Mouse (Mus musculus) MEL (cell line): ENCODE measurements around the gene Ensa. TPM values are rescaled to one million over a fixed set of nuclear protein-coding genes. Genes with fewer than 3 reads are reported as not detected.

Experiments used
- DNase-seq: peaks from one replicate; pipeline ENCODE4 v3.0.0; 2011; ENCODE audit warnings: low read depth, low spot score
- H3K27ac ChIP-seq: 2 replicates; pipeline ENCODE4 v1.5.1; 2012; ENCODE audit warnings: low read depth, mild to moderate bottlenecking, control low read depth, low read length, moderate library complexity; ENCODE audit not compliant: control insufficient read depth
- H3K27me3 ChIP-seq, 2 experiments: fragments of 150-350 bp in 1 of 2; sonication (generic) in 1 of 2; 2 replicates each; pipeline ENCODE4 v1.6.1; 2012; ENCODE audit warnings: low read length in 2 of 2, mild to moderate bottlenecking in 2 of 2, improper control_type of control experiment in 1 of 2, moderate library complexity in 1 of 2; ENCODE audit not compliant: insufficient read depth in 2 of 2, control insufficient read depth in 1 of 2
- H3K36me3 ChIP-seq, 2 experiments: 2 replicates each; pipeline ENCODE4 v1.6.1; 2012 to 2014; ENCODE audit warnings: low read length in 2 of 2, improper control_type of control experiment in 1 of 2, inconsistent platforms in 1 of 2, mild to moderate bottlenecking in 1 of 2; ENCODE audit not compliant: insufficient read depth in 2 of 2, control insufficient read depth in 1 of 2
- H3K4me1 ChIP-seq, 2 experiments: fragments of 150-350 bp in 1 of 2; sonication (generic) in 1 of 2; 2 replicates each; pipeline ENCODE4 v1.6.1; 2012; ENCODE audit warnings: low read length in 2 of 2, improper control_type of control experiment in 1 of 2, mild to moderate bottlenecking in 1 of 2; ENCODE audit not compliant: insufficient read depth in 2 of 2, control insufficient read depth in 1 of 2
- H3K4me3 ChIP-seq, 2 experiments: fragments of 150-350 bp in 1 of 2; sonication (generic) in 1 of 2; 2 replicates each; pipeline ENCODE4 v1.5.1; 2012; ENCODE audit warnings: low read depth in 2 of 2, low read length in 2 of 2, mild to moderate bottlenecking in 2 of 2, moderate library complexity in 2 of 2, control low read depth in 1 of 2, improper control_type of control experiment in 1 of 2; ENCODE audit not compliant: control insufficient read depth in 1 of 2, insufficient read depth in 1 of 2
- H3K79me2 ChIP-seq: 2 replicates; pipeline ENCODE4 v1.6.1; 2012; ENCODE audit warnings: mild to moderate bottlenecking, low read length, moderate library complexity; ENCODE audit not compliant: control insufficient read depth, poor library complexity, insufficient read depth
- H3K9ac ChIP-seq: 2 replicates; pipeline ENCODE4 v1.6.1; 2012; ENCODE audit warnings: low read depth, mild to moderate bottlenecking, control low read depth, low read length, moderate library complexity; ENCODE audit not compliant: control insufficient read depth, poor library complexity, severe bottlenecking
- H3K9me3 ChIP-seq: fragments of 150-350 bp; sonication (generic); replicated peaks from 2 replicates; pipeline ENCODE4 v1.6.1; 2012; ENCODE audit warnings: mild to moderate bottlenecking, low read length, improper control_type of control experiment, moderate library complexity; ENCODE audit not compliant: insufficient read depth
- CHD1 ChIP-seq: IDR thresholded peaks from 2 replicates; pipeline ENCODE4 v1.6.1; 2012; ENCODE audit warnings: low read depth, mild to moderate bottlenecking, inconsistent platforms, low read length, improper control_type of control experiment
- CHD2 ChIP-seq: IDR thresholded peaks from 2 replicates; pipeline ENCODE4 v1.6.1; 2011; ENCODE audit warnings: low read length, improper control_type of control experiment
- E2F4 ChIP-seq: IDR thresholded peaks from 2 replicates; pipeline ENCODE4 v1.6.1; 2011; ENCODE audit warnings: low read depth, low read length, improper control_type of control experiment, borderline replicate concordance
- EP300 ChIP-seq, 2 experiments: IDR thresholded peaks; 2 replicates each; pipeline ENCODE4 v1.6.1; 2011; ENCODE audit warnings: improper control_type of control experiment in 2 of 2, low read length in 2 of 2, low read depth in 1 of 2, mild to moderate bottlenecking in 1 of 2
- GABPA ChIP-seq: IDR thresholded peaks from 2 replicates; pipeline ENCODE4 v1.6.1; 2012; ENCODE audit warnings: low read depth, mild to moderate bottlenecking, inconsistent platforms, low read length, improper control_type of control experiment, moderate library complexity
- MAFK ChIP-seq: IDR thresholded peaks from 2 replicates; pipeline ENCODE4 v1.6.1; 2011; ENCODE audit warnings: low read depth, mild to moderate bottlenecking, low read length, improper control_type of control experiment, borderline replicate concordance
- MAZ ChIP-seq: IDR thresholded peaks from 2 replicates; pipeline ENCODE4 v1.6.1; 2012; ENCODE audit warnings: low read depth, mild to moderate bottlenecking, inconsistent platforms, low read length, improper control_type of control experiment
- MYC ChIP-seq: IDR thresholded peaks from 2 replicates; pipeline ENCODE4 v1.6.1; 2011; ENCODE audit warnings: low read depth, mild to moderate bottlenecking, low read length, improper control_type of control experiment, moderate library complexity
- NELFE ChIP-seq: IDR thresholded peaks from 2 replicates; pipeline ENCODE4 v1.6.1; 2011; ENCODE audit warnings: low read depth, low read length, improper control_type of control experiment
- POLR2A ChIP-seq, 2 experiments: IDR thresholded peaks; 2 replicates each; pipeline ENCODE4 v1.6.1; 2011 to 2012; ENCODE audit warnings: low read length in 2 of 2, mild to moderate bottlenecking in 2 of 2, control low read depth in 1 of 2, improper control_type of control experiment in 1 of 2, low read depth in 1 of 2, moderate library complexity in 1 of 2; ENCODE audit not compliant: control insufficient read depth in 1 of 2, insufficient read depth in 1 of 2, poor library complexity in 1 of 2
- RAD21 ChIP-seq: IDR thresholded peaks from 2 replicates; pipeline ENCODE4 v1.6.1; 2011; ENCODE audit warnings: mild to moderate bottlenecking, low read depth, low read length, improper control_type of control experiment
- RCOR1 ChIP-seq: IDR thresholded peaks from 2 replicates; pipeline ENCODE4 v1.6.1; 2012; ENCODE audit warnings: low read depth, mild to moderate bottlenecking, inconsistent platforms, low read length, improper control_type of control experiment
- SIN3A ChIP-seq: IDR thresholded peaks from 2 replicates; pipeline ENCODE4 v1.6.1; 2012; ENCODE audit warnings: low read length, improper control_type of control experiment, inconsistent platforms
- TAL1 ChIP-seq: IDR thresholded peaks from 2 replicates; pipeline ENCODE4 v1.6.1; 2012; ENCODE audit warnings: mild to moderate bottlenecking, inconsistent platforms, low read length, moderate library complexity, mixed read lengths
- TBP ChIP-seq: IDR thresholded peaks from 2 replicates; pipeline ENCODE4 v1.8.0; 2011; ENCODE audit warnings: low read depth, low read length, improper control_type of control experiment
- USF1 ChIP-seq: IDR thresholded peaks from 2 replicates; pipeline ENCODE4 v1.6.1; 2014; ENCODE audit warnings: low read depth, mild to moderate bottlenecking, inconsistent platforms, low read length, improper control_type of control experiment, moderate library complexity
- USF2 ChIP-seq, 2 experiments: IDR thresholded peaks; 2 replicates each; pipeline ENCODE4 v1.6.1; 2011 to 2012; ENCODE audit warnings: improper control_type of control experiment in 2 of 2, low read length in 2 of 2, borderline replicate concordance in 1 of 2, inconsistent platforms in 1 of 2, low read depth in 1 of 2, mild to moderate bottlenecking in 1 of 2; ENCODE audit not compliant: insufficient read depth in 1 of 2
- ZKSCAN1 ChIP-seq: IDR thresholded peaks from 2 replicates; pipeline ENCODE4 v1.6.1; 2012; ENCODE audit warnings: low read depth, mild to moderate bottlenecking, inconsistent platforms, low read length, improper control_type of control experiment, moderate library complexity
- ZNF384 ChIP-seq: IDR thresholded peaks from 2 replicates; pipeline ENCODE4 v1.6.1; 2012; ENCODE audit warnings: low read depth, mild to moderate bottlenecking, inconsistent platforms, low read length, improper control_type of control experiment
- polyA plus RNA-seq, 2 experiments: library from polyadenylated mRNA; stranded (reverse) in 1 of 2; unstranded in 1 of 2; fragments of >175 nt in 1 of 2; fragments of >200 nt in 1 of 2; gene quantifications; 2 replicates each; pipeline versions ENCODE4 v1.2.1 to v1.2.4; 2012; ENCODE audit warnings: low replicate concordance in 2 of 2, low read depth in 1 of 2; ENCODE audit not compliant: insufficient read length in 2 of 2, insufficient read depth in 1 of 2, missing spikeins in 1 of 2
- total RNA-seq: library from RNA; depleted of rRNA; stranded (reverse); fragments of 300-350 nt; gene quantifications from 2 replicates; pipeline ENCODE4 v1.2.3, GENCODE M21; 2012

Gene Ensa
- total and polyA plus RNA-seq, 3 experiments, result 85.2 to 90.5 TPM; not detected in 1

DNA sequence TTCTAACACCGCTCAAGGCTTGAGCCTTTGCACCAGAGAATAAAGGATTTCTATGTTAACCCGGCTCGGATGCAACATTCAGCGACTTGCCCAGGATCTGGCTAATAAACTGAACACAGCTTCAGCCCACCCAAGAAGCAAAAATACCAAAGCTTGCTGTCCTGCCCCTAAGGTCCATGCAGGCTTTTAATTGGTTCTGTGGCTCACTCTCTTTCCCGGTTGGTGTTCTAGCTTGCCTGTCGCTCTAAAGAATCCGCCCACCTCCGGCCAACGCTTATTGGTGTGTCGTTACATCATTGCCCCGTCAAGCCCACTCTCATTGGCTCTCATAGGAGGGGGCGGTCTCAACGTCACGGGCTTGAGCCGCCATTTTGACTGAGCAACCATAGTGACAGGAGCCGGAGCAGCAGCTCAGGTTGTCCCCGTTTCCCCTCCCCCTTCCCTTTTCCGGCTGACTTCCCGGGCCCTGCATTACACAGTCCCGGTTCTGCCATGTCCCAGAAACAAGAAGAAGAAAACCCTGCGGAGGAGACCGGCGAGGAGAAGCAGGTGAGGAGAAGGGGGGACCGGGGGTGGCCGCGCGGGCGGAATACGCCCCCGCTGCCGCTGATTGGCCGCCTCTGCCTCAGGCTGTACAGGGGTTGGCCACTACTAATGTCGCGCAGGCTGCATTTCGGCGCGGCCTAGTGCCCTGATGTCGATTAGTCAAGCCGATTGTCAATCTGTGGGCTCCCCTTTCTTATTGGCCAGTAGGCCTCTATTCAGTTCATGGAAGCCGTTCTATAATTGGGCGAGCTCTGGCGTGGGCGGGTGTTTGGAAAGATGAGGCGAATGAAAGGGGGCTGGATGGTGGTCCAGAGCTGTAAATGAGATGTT lies at the start of gene Ensa (continued):
- no peak for TF ChIP-seq RAD21

DNA sequence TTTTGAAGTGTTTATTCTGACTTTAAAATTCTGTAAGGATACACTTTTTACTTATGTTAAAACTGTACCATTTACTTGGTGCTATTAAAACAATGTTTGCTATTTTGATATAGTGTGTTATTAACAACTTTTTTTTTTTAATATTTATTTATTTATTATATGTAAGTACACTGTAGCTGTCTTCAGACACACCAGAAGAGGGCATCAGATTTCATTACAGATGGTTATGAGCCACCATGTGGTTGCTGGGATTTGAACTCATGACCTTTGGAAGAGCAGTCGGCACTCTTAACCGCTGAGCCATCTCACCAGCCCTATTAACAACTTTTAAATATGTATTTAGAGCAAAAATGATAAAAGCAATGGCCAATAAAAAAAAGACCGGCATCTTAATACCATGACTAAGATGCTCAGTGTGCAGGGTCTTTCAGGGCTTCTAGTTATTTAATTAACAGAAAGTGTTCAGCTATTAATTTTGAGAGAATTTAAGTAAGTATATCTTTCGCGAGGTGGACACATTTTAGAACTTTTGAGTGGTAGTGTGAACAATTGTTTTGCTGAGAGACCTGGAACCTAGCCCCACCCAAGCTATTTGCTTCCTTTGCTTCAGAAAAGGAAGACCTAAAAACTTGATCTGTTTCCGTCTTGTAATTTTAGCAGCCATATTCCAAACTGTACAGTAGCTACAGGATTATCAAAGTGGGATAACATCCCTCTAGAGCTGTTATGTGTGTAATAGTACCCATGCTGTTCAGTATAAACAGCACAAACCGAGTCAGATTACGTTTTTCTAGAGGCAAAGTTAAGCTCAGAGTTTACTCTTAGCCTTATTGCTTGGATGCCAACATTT lies 36.8 kb upstream of the Ensa start:
- Histone ChIP-seq H3K27me3 (no peaks in the 10 kb centered on the region; a peak in 1 of 4 replicates), H3K9ac (peak overlapping the region; percentile 58), H3K36me3 (peaks cover 7 to 8% of the 10 kb centered on the region in 2 experiments), H3K79me2 (peaks cover 5% of the 10 kb centered on the region), H3K4me1 (peaks cover 2 to 6% of the 10 kb centered on the region in 2 experiments; a peak in 2 of 4 replicates), H3K27ac (peak overlapping the region; percentile 74), H3K9me3 (no peaks in the 10 kb centered on the region), H3K4me3 (peak overlapping the region; percentile 55 to 60)
- TF ChIP-seq TBP (peak; percentile 98), EP300 (IDR thresholded peaks at IDR 0.05; ENCODE audit: low read depth in 1 of 2, low read length in 2 of 2) (peak in 1 of 2 experiments; percentile 75; a peak in 3 of 4 replicates), CHD2 (no peak), MAZ (peak; percentile 65; the same call in 1 of the 2 replicates), CHD1 (peak; percentile 97), USF2 (IDR thresholded peaks at IDR 0.05; ENCODE audit: borderline replicate concordance in 1 of 2, insufficient read depth in 1 of 2, low read depth in 1 of 2, low read length in 2 of 2) (no peak), NELFE (no peak), POLR2A (IDR thresholded peaks at IDR 0.05; ENCODE audit: control insufficient read depth in 1 of 2, insufficient read depth in 1 of 2, low read depth in 1 of 2, low read length in 2 of 2, poor library complexity in 1 of 2) (no peak), USF1 (peak; percentile 8; the same call in 1 of the 2 replicates), ZKSCAN1 (0 out of 2 replicates have a peak, but pooled peaks have one; percentile 57), GABPA (0 out of 2 replicates have a peak, but pooled peaks have one; percentile 47), MYC (peak; percentile 70), SIN3A (no peak), ZNF384 (peak; percentile 80), MAFK (peak; percentile 88), E2F4 (0 out of 2 replicates have a peak, but pooled peaks have one; percentile 63), RCOR1 (peak; percentile 30; the same call in 1 of the 2 replicates), TAL1 (no peak)
- DNase-seq, result peak; percentile 36
